Mouse (Mus musculus): ENCODE results near the gene Svep1. TPM values are rescaled to one million over a fixed set of nuclear protein-coding genes. Genes with fewer than 3 reads are reported as not detected.
A peak's percentile ranks its signal among the peaks of the same experiment; 100 is the strongest.

Svep1 gene
- total RNA-seq (2021): 1 to 10 TPM; 5.6 to 6.3 TPM

- intact Hi-C loops (cut with DNase I): no loop called here
- DNase-seq (ENCODE audit: low spot score): peak; percentile 12
These were observed at the start of gene Svep1 for GRCm38 (mm10) chr4:58206115-58206945. Gene Svep1, minus strand, starts transcription at chr4:58206859.

DNA sequence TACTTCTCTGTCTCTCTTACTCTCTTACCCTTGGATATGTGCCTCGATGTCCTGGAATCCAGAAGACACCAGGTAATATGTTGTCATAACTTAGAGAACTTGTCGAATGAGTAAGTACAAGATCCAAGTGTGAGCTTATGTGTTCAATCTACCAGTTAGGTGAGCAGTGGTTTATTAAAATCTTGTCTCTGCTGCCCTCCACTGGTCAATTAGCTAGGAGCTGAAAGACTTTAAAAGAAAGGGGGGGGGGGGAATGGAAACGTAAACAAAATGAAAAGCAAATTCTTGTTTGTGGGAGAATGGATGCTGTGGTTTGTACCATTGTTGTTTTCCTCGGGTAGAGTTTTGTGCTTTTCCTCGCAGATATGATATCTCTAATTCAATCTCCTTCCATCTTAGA, 46.8 kb upstream of the Svep1 start:
- DNase-seq (ENCODE audit: low spot score): no peak
- intact Hi-C loops (cut with DNase I): loop anchor here (1.0 to 5.0 kb wide), 2 partner anchors 171 to 326 kb away; no protein-coding TSS in a partner anchor

- intact Hi-C loops (cut with DNase I): loop anchor here (5.0 kb wide), 1 partner anchor 325 kb away; no protein-coding TSS in a partner anchor
- DNase-seq (ENCODE audit: low spot score): no peak
These were observed 45.7 kb upstream of the Svep1 start for GRCm38 (mm10) chr4:58252381-58252780.

DNA sequence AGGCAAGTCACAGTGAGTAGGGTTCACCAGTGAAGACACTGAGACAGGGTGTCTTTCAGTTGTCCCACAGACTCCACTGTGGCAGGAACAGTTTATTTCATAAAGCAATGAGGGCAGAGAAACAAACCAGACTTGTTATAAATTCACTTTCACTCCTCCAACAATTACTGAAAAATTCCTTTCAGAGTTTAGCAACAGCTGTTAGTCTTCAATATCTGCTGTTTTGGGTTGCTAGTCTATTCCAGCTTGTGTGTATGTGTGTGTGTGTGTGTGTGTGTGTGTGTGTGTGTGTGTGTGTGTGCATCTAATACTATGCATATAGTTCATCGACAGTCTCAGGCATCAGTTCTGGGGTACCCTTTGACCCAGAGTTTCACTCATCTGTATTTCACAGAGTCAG, 38.9 kb upstream of the Svep1 start:
- no peak for DNase-seq (ENCODE audit: low spot score)
- intact Hi-C loops (cut with DNase I): no loop called here

DNA sequence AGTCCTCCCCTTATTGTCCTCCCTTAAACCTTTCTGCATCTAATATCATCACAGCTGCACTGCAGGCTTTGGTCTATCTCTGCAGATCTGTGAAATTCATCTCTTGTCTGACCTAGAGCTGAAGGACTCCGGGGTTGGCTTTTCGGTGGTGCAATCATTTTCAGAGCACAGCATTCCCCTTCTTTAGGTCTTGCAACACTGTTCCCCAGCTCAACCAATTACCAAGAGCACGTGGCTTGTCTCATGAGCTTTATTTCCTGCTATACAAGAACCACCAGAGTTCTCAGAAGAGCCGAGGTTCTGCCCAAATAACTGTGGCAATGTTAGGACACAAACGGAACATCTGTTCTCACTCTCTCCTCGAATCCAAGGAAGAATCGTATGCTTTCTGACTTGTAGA, 33.8 kb upstream of the Svep1 start:
- no peak for DNase-seq (ENCODE audit: low spot score)
- intact Hi-C loops (cut with DNase I): no loop called here

- intact Hi-C loops (cut with DNase I): no loop called here
- no peak for DNase-seq (ENCODE audit: low spot score)
These were observed 29.2 kb upstream of the Svep1 start for GRCm38 (mm10) chr4:58235828-58236227.

DNA sequence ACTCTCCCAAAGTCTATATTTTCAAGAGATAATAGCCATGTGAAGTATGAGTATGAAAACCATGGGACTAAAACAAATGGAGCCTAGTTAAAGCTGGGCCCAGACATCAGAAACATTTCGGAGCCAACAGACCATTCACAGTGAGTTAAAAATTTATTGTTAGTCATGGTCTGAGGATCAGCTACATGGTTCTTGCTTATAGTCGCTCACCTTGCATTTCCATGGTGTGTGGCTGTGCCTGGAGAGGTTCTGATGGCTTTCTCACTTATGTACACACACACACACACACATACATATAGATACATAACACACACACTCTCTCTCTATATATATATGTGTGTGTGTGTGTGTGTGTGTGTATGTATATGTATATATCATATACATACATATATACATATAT, 16.8 kb upstream of the Svep1 start:
- intact Hi-C loops (cut with DNase I): no loop called here
- no peak for DNase-seq (ENCODE audit: low spot score)

- no peak for DNase-seq (ENCODE audit: low spot score)
- intact Hi-C loops (cut with DNase I): no loop called here
These were observed 4.7 kb upstream of the Svep1 start for GRCm38 (mm10) chr4:58211374-58211773.

DNA sequence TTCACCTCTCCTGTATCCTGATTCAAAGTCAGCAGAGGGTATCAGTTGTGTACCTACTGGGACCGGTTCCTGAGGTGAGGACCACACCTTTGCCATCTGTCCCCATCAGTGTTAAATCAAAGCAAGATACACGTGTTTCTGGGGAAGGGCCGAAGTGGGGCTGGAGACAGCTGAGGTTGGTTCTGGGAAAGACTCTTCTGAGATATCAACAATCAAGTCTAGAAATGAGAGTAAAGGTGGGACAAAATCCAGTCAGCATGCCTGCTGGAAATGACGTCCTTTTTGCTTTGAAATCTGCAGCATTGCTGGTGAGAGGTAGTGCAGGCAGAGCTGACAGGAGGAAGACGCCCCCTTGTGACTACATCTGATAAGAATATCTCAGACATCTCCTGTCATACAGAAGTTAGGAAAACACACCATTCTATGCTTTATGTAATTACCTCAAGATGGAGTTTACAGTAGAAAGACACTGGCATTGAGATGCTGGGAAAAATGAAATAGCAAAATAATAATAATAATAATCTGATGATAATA, 4.0 kb upstream of the Svep1 start:
- intact Hi-C loops (cut with DNase I): no loop called here
- no peak for DNase-seq (ENCODE audit: low spot score)

GRCm38 (mm10) chr4:58205750-58206114, 927 bp downstream of the Svep1 start:
- intact Hi-C loops (cut with DNase I): no loop called here
- DNase-seq (ENCODE audit: low spot score): no peak

DNA sequence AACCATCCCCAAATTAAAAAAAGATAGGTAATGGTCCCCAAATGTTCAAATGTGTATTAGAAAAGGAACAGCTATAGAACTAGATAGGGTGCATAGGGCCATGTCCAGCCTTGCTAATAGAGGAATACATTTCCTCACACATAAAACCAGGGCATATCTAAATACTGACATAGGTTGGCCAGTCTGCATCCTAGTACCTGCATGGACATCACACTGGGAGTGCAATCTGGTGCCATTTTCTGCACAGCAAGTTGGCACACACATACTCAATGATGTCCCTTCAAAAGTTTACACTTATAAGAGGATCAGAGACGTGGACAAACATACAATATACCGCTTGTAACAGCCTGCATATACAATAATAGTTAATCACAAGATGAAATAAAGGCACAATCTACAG, 5.0 kb downstream of the Svep1 start:
- DNase-seq (ENCODE audit: low spot score): no peak
- intact Hi-C loops (cut with DNase I): no loop called here

DNA sequence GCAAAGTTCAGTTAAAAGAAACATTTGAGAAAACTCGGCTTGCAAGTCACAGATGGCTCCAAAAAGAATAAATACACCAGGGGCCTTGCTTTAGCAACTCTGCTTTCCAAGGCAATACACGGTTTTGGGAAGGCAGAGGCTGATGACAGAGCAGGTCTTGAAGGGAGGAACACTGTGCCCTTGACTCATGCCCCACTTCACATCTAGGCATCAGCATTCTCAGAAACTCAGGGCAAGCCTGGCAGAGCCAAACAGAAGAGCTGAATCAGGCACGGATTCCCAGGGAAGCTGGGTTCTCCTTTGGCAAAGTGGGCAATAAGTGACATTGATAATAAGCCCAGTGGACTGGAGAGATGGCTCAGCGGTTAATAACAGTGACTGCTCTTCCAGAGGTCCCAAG, 5.8 kb downstream of the Svep1 start:
- intact Hi-C loops (cut with DNase I): no loop called here
- DNase-seq (ENCODE audit: low spot score): no peak

GRCm38 (mm10) chr4:58197230-58197629, 9.4 kb downstream of the Svep1 start:
- intact Hi-C loops (cut with DNase I): no loop called here
- no peak for DNase-seq (ENCODE audit: low spot score)

- DNase-seq (ENCODE audit: low spot score): no peak
- intact Hi-C loops (cut with DNase I): no loop called here
These were observed 9.9 kb downstream of the Svep1 start for GRCm38 (mm10) chr4:58196795-58197194.

DNA sequence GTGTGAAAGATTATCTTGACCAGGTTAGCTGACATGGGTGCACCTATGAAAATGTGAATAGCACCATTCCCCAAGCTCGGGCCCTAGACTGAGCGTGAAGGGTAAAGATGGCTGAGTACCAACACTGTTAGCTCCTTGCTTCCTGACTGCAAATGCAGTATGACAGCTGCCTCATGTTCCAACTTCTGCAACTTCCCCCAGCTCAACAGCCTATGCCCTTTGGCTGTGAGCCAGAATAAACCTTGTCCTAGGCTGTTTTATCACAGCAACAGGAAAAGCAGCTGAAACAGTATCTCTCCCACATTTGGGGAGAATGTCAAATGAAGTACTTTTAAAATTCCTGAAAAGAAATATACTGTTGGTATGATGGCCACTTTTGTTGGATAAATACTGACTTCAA, 10.7 kb downstream of the Svep1 start:
- intact Hi-C loops (cut with DNase I): no loop called here
- DNase-seq (ENCODE audit: low spot score): no peak

GRCm38 (mm10) chr4:58189281-58189680, 17.4 kb downstream of the Svep1 start:
- no peak for DNase-seq (ENCODE audit: low spot score)
- intact Hi-C loops (cut with DNase I): no loop called here

DNA sequence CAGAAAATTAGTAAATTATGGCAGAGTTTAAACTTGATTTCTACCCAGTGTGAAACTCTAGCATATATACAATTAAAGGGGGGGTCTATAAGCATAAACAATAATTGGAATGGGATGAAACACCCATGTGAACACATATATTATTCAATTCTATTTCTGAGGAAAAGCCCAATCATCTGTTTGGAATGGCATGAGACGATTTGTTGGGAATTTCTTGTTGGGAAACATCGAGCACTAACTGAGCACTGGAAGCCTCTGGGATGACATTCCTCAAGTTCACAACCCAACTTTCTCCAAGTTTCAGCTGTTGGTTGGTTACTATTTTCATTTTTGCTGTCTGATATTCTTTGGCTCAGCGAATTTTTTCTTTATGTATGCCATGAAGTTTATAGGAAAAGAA, 21.3 kb downstream of the Svep1 start:
- intact Hi-C loops (cut with DNase I): no loop called here

GRCm38 (mm10) chr4:58184681-58185341, 21.8 kb downstream of the Svep1 start:
- intact Hi-C loops (cut with DNase I): no loop called here
- no peak for DNase-seq (ENCODE audit: low spot score)

More for the DNA sequence above, 21.3 kb downstream of the Svep1 start:
- DNase-seq (ENCODE audit: low spot score): no peak

GRCm38 (mm10) chr4:58183897-58184296, 22.8 kb downstream of the Svep1 start:
- DNase-seq (ENCODE audit: low spot score): no peak
- intact Hi-C loops (cut with DNase I): no loop called here

DNA sequence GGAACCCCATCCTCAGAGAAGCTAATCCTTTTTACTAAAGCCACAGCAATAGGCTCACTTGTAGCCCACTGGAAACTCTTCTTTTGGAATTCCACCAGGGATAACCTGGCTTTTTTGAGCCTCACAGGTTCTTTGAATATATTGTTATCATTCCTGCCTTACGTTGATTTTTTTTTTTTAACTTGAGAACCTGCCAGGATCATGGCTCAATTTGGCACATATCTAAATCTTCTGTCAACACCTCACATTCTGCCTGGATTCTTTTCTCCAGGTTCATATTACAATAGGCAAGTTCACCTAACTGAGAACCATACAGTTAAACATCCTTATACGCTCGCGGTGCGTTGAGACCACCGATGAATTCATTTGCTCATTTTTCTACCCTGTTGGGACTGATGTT, 28.2 kb downstream of the Svep1 start:
- no peak for DNase-seq (ENCODE audit: low spot score)
- intact Hi-C loops (cut with DNase I): no loop called here

- no peak for DNase-seq (ENCODE audit: low spot score)
- intact Hi-C loops (cut with DNase I): no loop called here
These were observed 29.4 kb downstream of the Svep1 start for GRCm38 (mm10) chr4:58177256-58177655.
